Mouse (Mus musculus) myocyte (in vitro differentiated cells): ENCODE measurements at regions not wholly inside any gene's neighbourhood (a gene's known extent, or its start where the extent isn't known, plus 50 kb on each side); places are given as distances from the start of the nearest gene placed in this dataset.

Source experiments
- MAX ChIP-seq: IDR thresholded peaks from one replicate; pipeline ENCODE4 v1.6.1; 2011; ENCODE audit warnings: low read depth, mild to moderate bottlenecking, control low read depth
- POLR2A ChIP-seq: IDR thresholded peaks from one replicate; pipeline ENCODE4 v1.6.1; 2011; ENCODE audit warnings: low read depth, mild to moderate bottlenecking, control low read depth, moderate library complexity; ENCODE audit not compliant: insufficient read length

DNA sequence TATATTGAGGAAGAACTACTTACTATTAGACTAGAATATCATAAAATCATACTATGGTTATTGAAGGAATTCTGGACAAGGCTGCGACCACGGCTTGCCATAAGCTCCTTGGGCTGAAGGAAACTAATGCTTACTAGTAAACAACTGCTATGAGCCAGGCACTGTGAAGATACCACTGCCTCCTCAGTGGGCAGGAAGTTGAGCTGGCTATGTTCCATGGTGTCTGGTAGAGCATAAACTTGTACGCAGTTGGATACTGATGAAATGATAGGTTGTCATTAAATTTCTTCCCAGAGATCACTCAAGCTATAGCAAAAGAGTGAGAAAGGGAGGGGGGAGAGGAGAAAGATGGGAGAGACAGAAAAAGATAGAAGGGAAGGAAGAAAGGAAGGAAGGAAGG, 261.4 kb upstream of the Fn1 start:
- no peak for TF ChIP-seq MAX
- TF ChIP-seq POLR2A, result no peak
